Mouse (Mus musculus): ENCODE data around the gene D630003M21Rik.

- TF ChIP-seq CTCF (IDR thresholded peaks at IDR 0.05; ENCODE audit: low read depth, low read length) (no peak), GATA1 (IDR thresholded peaks at IDR 0.05; ENCODE audit: borderline replicate concordance, low read length) (no peak)
Measured at GRCm38 (mm10) chr2:158250558-158250957, 21.5 kb upstream of the D630003M21Rik start.

All from G1E (cell line).